Mouse (Mus musculus) embryo, embryonic 10.5 days (tissue): ENCODE data around the gene Chd5.

Source experiments
- DNase-seq: peaks from one replicate; pipeline ENCODE4 v3.0.0-alpha.2; 2015; ENCODE audit warnings: low spot score

Gene Chd5

GRCm38 (mm10) chr4:152318517-152319234, 19.8 kb upstream of the Chd5 start, which contains the start of gene Rnf207:
Rnf207 (minus strand) TSS chr4:152318993.
- DNase-seq, result peak; percentile 76

- DNase-seq, result no peak
These were observed 17.0 kb upstream of the Chd5 start for GRCm38 (mm10) chr4:152321464-152321863.

DNA sequence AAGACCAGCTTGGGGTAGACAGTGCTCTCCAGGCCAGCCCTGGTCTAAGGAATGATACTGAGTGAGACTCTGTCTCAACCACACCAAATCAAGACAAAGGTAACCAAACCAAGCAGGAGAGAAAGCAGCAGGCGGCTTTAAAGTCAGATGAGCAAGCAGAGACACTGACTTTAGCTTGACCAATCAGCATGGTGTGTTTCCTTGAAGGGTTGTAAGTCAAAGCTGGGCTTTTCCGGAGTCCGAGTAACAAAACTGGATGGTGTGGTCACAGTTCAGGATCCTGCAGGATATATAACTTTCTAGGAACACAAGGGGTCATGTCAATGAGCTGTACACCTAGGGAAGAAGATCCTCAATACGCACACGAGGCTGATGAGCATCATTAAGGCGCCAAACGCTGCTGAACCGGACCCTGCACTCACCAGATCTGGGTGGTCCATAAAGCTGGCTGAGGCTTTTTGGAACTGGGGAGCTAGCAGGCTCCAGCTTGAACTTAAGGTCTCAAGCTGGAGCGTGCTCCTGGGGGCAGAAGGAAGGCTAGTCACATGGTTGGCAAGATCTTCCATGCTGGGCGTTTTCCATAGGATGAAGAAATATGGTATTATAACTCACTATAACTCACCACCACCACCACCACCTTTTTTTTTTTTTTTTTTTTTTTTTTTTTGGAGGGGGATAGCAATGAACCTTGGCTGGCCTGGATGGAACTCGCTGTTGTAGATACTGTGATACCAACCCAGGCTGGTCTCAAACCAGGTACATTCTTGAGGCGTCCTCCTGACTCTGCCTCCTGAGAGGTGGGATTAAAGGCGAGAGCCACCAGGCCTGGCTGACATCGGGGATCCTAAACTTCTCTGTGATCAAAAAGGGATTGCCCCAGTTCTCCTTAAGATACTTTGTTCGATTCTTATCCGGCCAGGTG, 13.5 kb upstream of the Chd5 start:
- no peak for DNase-seq

DNA sequence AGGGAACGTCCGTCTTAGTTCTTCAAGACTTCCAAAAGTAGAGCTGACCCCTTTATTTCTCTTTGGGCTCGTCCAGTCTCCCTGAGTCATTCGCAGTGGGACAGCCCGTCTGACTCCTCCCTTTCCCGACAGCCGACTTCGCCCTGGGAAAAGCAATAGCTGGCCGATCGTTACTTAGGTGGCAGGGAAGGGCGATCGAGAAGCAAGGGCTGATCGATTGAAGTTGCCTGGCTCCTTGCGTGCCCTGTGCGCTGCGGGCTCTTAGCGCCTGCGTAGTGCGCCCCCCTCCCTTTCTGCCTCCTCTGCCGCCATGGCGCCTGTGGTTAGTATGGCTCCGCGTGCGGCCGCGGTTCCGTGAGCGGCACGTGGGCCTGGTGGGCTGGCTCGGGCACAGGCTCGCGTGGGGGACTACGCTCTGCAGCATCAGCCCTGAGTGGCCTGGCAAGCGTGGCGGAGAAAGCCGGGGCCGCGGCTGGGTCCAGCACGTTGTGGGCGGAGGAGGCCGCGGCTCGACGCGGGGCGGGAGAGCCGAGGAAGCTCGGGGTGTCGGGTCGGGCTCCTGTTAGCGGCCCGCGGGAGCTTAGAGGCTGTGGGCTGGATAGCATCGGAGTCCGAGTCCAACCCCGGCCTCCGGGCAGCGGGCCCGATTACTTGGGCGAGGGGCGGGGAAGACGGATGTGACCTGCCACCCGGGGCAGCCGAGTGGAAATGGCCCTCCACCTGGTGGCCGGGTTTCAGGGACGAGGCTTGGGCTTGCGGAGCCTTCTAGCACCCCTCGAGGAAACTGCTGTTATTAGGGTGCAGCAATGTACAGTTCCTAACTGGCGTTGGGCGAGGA, 12.7 kb upstream of the Chd5 start, which contains the start of gene Rpl22:
TSS of gene Rpl22 (plus strand) at position 169 of the 838 bp plus-strand sequence.
- peak; percentile 98 for DNase-seq

DNA sequence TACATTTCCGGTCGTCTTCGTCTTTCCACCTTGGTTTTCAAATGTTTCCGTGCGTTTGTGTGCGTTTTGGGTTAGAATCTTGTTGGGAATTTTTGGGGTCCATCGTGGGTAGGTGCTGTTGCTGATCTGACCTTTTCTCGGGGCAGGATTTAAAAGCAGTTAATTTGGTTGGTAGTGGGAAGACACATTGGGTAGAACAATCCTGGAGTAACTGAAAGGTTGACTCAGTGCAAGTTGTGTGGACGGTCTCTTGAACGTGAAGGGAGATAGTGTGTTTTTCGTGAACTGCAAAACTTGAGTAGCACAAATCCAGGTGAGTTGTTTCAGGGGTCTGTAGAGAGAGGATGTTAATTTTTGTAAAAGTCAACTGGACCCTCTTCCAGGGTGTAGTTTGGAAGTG, 11.9 kb upstream of the Chd5 start:
- DNase-seq, result no peak

DNA sequence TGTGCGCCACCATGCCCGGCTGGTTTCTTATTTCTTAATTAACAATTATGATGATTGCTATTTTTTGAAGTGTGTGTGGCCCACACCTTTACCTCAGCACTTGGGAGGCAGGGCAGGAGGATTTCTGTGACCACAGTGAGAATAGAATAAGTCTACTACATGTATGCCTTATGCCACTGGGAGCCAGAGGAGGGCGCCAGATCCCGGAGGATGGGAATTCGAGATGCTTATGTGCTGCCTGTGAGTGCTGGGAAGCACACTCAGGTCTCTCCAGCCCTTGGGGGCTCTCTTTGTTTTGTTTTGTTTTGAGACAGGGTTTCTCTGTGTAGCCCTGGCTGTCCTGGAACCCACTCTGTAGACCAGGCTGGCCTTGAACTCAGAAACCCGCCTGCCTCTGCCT, 9.8 kb upstream of the Chd5 start:
- peak; percentile 72 for DNase-seq

- peak; percentile 86 for DNase-seq
These were observed 5.5 kb upstream of the Chd5 start for GRCm38 (mm10) chr4:152332952-152333351.

GRCm38 (mm10) chr4:152333587-152333986, 4.9 kb upstream of the Chd5 start:
- no peak for DNase-seq

GRCm38 (mm10) chr4:152337772-152338171, 679 bp upstream of the Chd5 start:
- DNase-seq, result no peak

GRCm38 (mm10) chr4:152339293-152339790, 891 bp downstream of the Chd5 start:
- DNase-seq, result no peak

DNA sequence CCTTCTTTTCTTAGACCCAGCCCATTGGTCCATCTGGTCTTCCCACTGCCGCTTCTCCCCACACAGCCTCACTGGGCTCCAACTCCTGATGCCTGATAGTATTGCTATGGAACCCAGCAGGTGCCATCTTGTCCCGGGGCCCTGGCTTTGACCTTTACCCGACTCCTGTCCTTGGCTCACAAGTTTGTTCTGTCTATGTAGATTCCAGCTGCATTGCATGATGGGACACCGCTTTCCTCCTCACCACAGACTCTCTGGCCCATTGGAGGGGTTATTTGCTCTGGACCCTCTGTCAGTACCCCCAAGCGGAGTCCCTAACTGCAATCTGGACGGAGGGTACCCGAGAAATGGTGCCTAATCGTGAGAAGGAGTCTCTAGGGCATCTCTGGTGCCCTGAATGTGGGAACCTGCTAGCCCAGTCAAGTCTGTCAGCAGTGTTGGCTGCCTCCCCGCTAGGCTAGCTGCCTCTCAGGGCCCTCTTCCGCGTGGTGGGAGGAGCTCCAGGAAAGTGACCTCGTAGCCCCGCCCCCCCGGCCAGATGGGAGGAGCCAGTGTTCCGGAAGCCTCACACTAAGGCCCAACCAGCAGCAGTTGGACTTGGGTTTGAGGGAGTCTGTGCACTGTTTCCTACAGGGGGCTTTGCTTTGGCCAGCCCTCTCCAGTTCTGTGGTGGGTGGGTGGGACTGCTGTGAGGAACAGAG, 2.3 kb downstream of the Chd5 start:
- peak; percentile 43 for DNase-seq

GRCm38 (mm10) chr4:152343296-152343695, 4.8 kb downstream of the Chd5 start:
- DNase-seq, result peak; percentile 82

GRCm38 (mm10) chr4:152344651-152345050, 6.2 kb downstream of the Chd5 start:
- no peak for DNase-seq

DNA sequence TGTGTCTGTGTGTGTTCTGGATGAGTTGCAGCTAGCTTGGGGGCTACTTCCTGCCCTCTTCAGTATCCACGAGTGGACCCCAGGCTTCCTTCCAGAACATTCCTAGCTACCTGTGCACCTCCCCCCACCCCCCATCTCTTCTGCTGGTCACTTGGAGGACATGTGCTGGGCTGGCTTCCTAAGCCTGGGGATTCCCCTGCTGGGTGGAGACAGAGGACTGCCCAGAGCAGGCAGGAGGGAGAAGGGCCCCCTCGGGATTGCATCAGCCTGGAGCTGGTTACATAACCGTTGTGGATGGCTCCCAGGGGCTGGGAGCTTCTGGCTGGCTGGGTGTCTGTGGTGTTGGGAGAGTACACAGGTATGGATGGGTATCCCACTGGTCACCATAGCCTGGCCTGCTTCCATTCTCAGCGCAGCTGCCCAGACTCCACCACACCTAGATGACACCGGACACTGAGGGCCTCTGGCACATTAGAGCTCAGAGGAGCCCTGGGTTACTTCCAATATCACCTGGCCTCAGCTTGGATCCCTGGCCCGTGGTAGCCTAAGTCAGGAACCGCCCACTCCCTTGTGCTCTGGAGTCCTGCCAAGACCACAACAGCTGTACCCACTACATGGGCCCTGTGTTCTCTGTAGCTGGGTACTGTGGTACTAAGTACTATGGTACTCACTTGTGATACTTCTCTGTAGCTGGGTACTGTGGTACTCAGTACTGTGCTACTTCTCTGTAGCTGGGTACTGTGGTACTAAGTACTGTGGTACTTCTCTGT, 6.9 kb downstream of the Chd5 start:
- DNase-seq, result no peak

DNA sequence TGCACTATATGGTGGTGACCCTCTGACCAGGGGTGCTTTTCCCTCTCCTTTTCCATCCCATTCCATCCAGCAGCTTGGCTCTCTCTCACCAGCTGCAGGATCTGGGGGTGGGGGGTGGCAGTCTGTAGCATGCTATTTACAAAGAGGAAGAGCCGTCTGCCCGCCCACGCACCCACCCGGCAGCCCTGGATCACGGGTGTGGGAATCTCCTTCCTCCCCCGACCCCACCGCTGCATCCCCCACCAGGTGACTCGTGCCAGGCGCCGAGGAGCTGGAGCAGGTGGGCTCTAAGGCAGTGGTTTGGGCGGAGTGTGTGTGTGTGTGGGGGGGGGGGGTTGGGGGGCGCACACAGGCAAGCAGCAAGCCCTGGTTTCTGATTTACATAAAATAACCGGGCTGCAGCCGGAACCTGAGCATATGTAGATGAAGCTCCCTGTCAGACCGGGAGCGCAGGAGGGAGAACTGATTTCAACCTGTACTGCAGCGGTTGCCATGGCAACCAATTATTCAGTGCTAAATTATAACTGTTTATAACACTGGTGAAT, 11.5 kb downstream of the Chd5 start:
- peak; percentile 49 for DNase-seq

DNA sequence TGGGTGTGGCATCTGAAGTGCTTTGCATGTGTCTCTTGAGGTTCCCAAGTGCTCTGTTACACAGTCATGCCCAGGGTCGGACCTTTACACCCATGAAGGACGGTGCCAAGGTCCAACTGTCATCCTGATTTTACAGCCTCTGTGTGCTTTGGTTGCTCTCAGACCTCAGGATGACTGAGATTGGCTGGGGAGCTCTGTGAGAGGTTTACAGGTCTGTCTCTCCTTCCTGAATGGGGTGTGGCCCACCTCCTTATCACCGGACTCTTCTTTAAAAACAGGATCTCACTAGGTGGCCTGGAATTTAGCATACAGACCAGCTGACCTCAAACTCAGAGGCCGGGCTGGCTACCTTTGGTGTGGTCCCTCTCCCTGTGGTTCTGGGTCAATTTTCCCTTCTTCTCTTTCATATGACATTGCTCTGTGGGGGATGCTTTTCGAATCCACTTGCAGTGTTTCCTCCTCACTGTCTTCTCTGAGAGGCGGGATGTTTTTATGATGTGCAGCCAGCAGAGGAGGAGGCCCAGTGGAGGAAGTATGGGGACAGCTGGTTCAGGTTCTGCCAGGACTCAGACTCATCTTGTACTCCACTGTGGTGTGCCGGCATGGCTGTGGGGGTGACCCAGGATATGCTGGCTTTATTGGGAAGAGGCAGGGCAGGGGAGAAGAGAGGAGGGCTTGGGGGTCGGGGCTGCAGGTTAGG, 12.4 kb downstream of the Chd5 start:
- DNase-seq, result no peak

DNA sequence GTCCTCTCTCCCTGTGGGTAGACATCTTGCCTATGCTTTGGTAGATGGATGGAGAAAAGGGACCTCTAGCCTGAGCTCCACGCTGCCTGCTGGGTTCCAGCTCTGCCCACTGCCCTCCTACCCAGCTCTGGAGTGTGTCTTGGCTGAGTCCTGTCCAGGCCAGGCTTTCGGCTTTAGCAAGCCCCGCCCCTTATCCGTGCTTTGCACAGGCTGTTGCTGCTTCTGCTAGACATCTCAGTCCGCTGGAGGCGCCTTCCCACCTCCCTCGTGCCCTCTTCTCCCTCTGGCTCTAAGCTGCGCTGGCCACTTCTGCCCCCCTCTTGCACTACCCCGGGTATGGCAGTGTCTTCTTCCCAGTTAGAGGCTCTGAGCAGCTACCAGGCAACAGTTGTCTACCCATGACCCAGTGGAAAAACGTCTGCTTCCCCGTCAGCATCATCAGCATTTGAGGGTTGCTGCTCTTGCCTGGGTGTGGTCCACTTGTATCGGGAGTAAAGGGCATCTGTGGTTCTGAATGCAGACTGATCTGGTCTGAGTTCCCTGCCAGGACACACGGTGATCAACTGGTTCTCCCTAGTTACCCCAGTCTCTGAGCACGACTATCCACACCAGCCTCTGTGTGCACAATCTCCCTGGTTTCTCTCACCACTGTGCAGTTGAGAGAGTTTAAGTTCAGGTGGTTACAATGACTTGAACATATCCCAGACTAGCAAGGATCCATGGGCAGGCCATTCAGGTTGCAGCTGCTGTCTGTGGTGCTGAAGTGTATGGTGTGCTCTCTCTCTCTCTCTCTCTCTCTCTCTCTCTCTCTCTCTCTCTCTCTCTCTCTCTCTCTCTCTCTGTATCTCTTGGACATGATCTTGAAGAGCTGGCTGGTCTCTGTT, 13.2 kb downstream of the Chd5 start:
- peak; percentile 62 for DNase-seq

DNA sequence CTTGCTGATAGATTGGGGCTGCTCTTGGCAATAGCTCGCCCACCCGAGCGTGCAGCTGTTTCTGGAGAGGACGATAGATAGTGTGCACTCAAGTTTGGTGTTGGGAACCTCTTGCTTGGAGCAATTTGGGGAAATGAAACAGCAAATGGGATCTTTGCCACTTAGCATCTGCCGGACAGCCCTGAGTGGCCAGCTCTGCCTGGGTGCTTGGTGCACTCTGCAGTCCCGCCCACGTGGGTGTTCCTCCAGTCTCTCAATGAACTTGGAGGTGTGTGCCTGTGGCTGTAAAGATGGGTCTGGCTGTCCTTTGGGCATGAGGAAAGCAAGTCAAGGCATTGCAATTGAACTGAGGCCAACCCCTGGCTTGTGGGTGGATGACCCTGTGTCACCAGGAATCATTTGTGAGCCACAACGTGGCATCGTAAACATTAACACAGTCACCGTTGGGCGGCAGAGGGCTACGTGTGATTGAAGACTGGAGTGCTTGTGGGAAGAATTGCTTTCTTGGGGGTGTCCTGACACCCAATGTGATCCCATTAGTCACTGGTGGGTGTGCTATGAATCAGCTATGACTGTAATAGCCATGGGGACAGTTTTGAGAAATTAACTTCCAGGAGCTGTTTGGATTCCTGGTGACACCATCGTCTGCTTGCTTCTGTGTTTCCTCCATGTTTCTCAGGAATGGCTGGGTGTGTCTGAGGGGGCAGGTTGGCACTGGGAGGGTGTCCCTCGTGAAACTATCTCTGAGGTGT, 15.6 kb downstream of the Chd5 start:
- no peak for DNase-seq
